9 mouse cellular contexts compared by ENCODE assay signal in genomic region chr5:147964776-147965175, GRCm38 (mm10). TPM values are rescaled to one million over a fixed set of nuclear protein-coding genes. Genes with fewer than 3 reads are reported as not detected.
DNase-seq lines count a peak whose midpoint lies in the region; ATAC-seq and TF ChIP-seq lines count a peak whose summit lies in the region.
"Had no signal": no experiment of that assay in that cellular context is flagged by ENCODE, and none has a peak within 500 bp of the region (broad histone marks: within the 10 kb centered on the region; RNA-seq: fewer than 3 reads in every experiment).

No protein-coding gene starts in this region.

- ATAC-seq in kidney, embryonic 14.5 days (ENCODE audit: low FRiP score, low TSS enrichment): no peak
- ATAC-seq in limb, embryonic 11.5 days (ENCODE audit: insufficient number of reproducible peaks, low FRiP score, low TSS enrichment, low read depth): no peak
- no peak for ATAC-seq in erythroid progenitor cell, adult 5-6 weeks (replicated peaks; ENCODE audit: low FRiP score, poor library complexity, severe bottlenecking)

- H3K27me3 ChIP-seq in kidney, embryonic 14.5 days (ENCODE audit: control insufficient read depth, insufficient read depth, low read length): no peaks in the 10 kb centered on the region
- H3K27me3 ChIP-seq in CH12.LX (replicated peaks): no peaks in the 10 kb centered on the region
- no peaks in the 10 kb centered on the region for H3K27me3 ChIP-seq in limb, embryonic 11.5 days (ENCODE audit: control insufficient read depth, insufficient read depth, low read length)
- no peaks in the 10 kb centered on the region for H3K27me3 ChIP-seq in midbrain, embryonic 10.5 days (ENCODE audit: low read depth, poor library complexity, severe bottlenecking)
- H3K27me3 ChIP-seq: neural tube, embryonic 13.5 days had no signal

- DNase-seq in kidney, postnatal 10 days: peak; percentile 20
- DNase-seq in CH12.LX (ENCODE audit: extremely low read depth): peak; percentile 3
- DNase-seq in ES-E14 (ENCODE audit: low read depth, low spot score): peak; percentile 37
- DNase-seq in limb, embryonic 11.5 days (ENCODE audit: low spot score): peak; percentile 36
- DNase-seq in midbrain, embryonic 10.5 days (ENCODE audit: low spot score): no peak

- no peaks in the 10 kb centered on the region for H3K9me3 ChIP-seq in kidney, embryonic 14.5 days (ENCODE audit: control insufficient read depth, low read length)
- H3K9me3 ChIP-seq in CH12.LX (replicated peaks; ENCODE audit: low read length): peaks cover 29% of the 10 kb centered on the region
- no peaks in the 10 kb centered on the region for H3K9me3 ChIP-seq in ES-E14 (ENCODE audit: control insufficient read depth, insufficient read depth, low read depth, low read length)
- no peaks in the 10 kb centered on the region; the same call in 1 of the 2 replicates for H3K9me3 ChIP-seq in limb, embryonic 11.5 days (ENCODE audit: control insufficient read depth, low read length)
- no peaks in the 10 kb centered on the region for H3K9me3 ChIP-seq in midbrain, embryonic 10.5 days (replicated peaks)
- H3K9me3 ChIP-seq: limb, embryonic 13.5 days; neural tube, embryonic 13.5 days had no signal

- 59% methylated on average over 2 of the region's 2 CpGs for WGBS in kidney, embryonic 14.5 days
- WGBS in limb, embryonic 11.5 days: 46% methylated on average over 2 of the region's 2 CpGs
- WGBS in midbrain, embryonic 10.5 days: 49% methylated on average over 2 of the region's 2 CpGs

- no peak for TF ChIP-seq POLR2A in CH12.LX (IDR thresholded peaks at IDR 0.05; ENCODE audit: low read depth, low read length)

- no peak overlapping the region for H3K4me2 ChIP-seq in kidney, embryonic 14.5 days (replicated peaks; ENCODE audit: low read depth, low read length)
- H3K4me2 ChIP-seq in CH12.LX (ENCODE audit: insufficient read depth, low read depth, poor library complexity, severe bottlenecking): no peak overlapping the region
- no peak overlapping the region for H3K4me2 ChIP-seq in limb, embryonic 11.5 days (ENCODE audit: low read depth, severe bottlenecking)
- H3K4me2 ChIP-seq: limb, embryonic 13.5 days; neural tube, embryonic 13.5 days had no signal

- H3K27ac ChIP-seq in kidney, embryonic 14.5 days (ENCODE audit: low read depth, low read length): no peak overlapping the region
- H3K27ac ChIP-seq in CH12.LX (ENCODE audit: insufficient read depth, low read depth) (no peak overlapping the region), ES-E14 (ENCODE audit: insufficient read depth, low read depth, low read length, poor library complexity, severe bottlenecking) (no peak overlapping the region)
- no peak overlapping the region for H3K27ac ChIP-seq in limb, embryonic 11.5 days (replicated peaks; ENCODE audit: low read depth, low read length)
- H3K27ac ChIP-seq in midbrain, embryonic 10.5 days (replicated peaks): no peak overlapping the region
- H3K27ac ChIP-seq: limb, embryonic 13.5 days; neural tube, embryonic 13.5 days had no signal

- TF ChIP-seq RAD21 in CH12.LX (IDR thresholded peaks at IDR 0.05; ENCODE audit: low read depth, low read length): no peak

- no peaks in the 10 kb centered on the region for H3K4me1 ChIP-seq in kidney, embryonic 14.5 days (ENCODE audit: control insufficient read depth, insufficient read depth, low read length)
- no peaks in the 10 kb centered on the region for H3K4me1 ChIP-seq in CH12.LX (ENCODE audit: control insufficient read depth in 1 of 2, insufficient read depth in 2 of 2)
- peaks cover 3 to 6% of the 10 kb centered on the region in 2 experiments; a peak in 1 of 4 replicates for H3K4me1 ChIP-seq in ES-E14 (ENCODE audit: control insufficient read depth in 2 of 2, insufficient read depth in 2 of 2, low read length in 2 of 2, poor library complexity in 1 of 2)
- no peaks in the 10 kb centered on the region for H3K4me1 ChIP-seq in limb, embryonic 11.5 days (ENCODE audit: control insufficient read depth, insufficient read depth, low read length)
- H3K4me1 ChIP-seq in midbrain, embryonic 10.5 days: no peaks in the 10 kb centered on the region
- H3K4me1 ChIP-seq: limb, embryonic 13.5 days had no signal

- TF ChIP-seq CTCF in CH12.LX (conservative IDR thresholded peaks at IDR 0.05 in 1 of 2, IDR thresholded peaks at IDR 0.05 in 1 of 2; ENCODE audit: low read depth in 2 of 2, low read length in 2 of 2): peak in 1 of 2 experiments; percentile 28; a peak in 2 of 4 replicates

- no peak overlapping the region for H3K4me3 ChIP-seq in kidney, embryonic 14.5 days (ENCODE audit: low read length)
- H3K4me3 ChIP-seq in CH12.LX (replicated peaks in 1 of 3; ENCODE audit: low read depth in 2 of 3, low read length in 2 of 3, poor library complexity in 1 of 3) (no peak overlapping the region), ES-E14 (ENCODE audit: insufficient read depth in 1 of 2, low read depth in 1 of 2, low read length in 2 of 2, poor library complexity in 1 of 2, severe bottlenecking in 1 of 2) (no peak overlapping the region)
- no peak overlapping the region for H3K4me3 ChIP-seq in limb, embryonic 11.5 days (ENCODE audit: low read depth, low read length)
- H3K4me3 ChIP-seq in midbrain, embryonic 10.5 days: no peak overlapping the region
- H3K4me3 ChIP-seq: limb, embryonic 13.5 days; neural tube, embryonic 13.5 days had no signal

- dilution Hi-C loops in CH12.LX (cut with MboI; ENCODE audit: extremely low pct_ligation_motif_present, extremely low pct_unique_long_range_greater_than_20kb, low sequenced_read_pairs): no loop called here

- no peaks in the 10 kb centered on the region for H3K79me2 ChIP-seq in CH12.LX (replicated peaks; ENCODE audit: control insufficient read depth, extremely low read depth, insufficient read depth, poor library complexity, severe bottlenecking)

- in situ Hi-C loops in CH12.LX (cut with MboI; ENCODE audit: low pct_ligation_motif_present, low pct_unique_long_range_greater_than_20kb, low sequenced_read_pairs): no loop called here
- in situ Hi-C loops in ES-E14 (cut with MboI; ENCODE audit: low sequenced_read_pairs in 2 of 2, unreplicated experiment in 2 of 2): loop anchor here in 1 of 2 experiments (25.0 kb wide), 1 partner anchor 273 kb away; no protein-coding TSS in a partner anchor

- no peak for TF ChIP-seq EP300 in CH12.LX (IDR thresholded peaks at IDR 0.05; ENCODE audit: low read length)

- no peak overlapping the region for H3K9ac ChIP-seq in kidney, embryonic 14.5 days (ENCODE audit: low read depth, low read length)
- no peak overlapping the region for H3K9ac ChIP-seq in CH12.LX (ENCODE audit: insufficient read depth, low read depth)
- no peak overlapping the region for H3K9ac ChIP-seq in ES-E14 (ENCODE audit: insufficient read depth, low read depth, low read length, poor library complexity, severe bottlenecking)
- H3K9ac ChIP-seq in limb, embryonic 11.5 days (ENCODE audit: low read length): no peak overlapping the region
- H3K9ac ChIP-seq: limb, embryonic 13.5 days; neural tube, embryonic 13.5 days had no signal

- no peaks in the 10 kb centered on the region for H3K36me3 ChIP-seq in kidney, embryonic 14.5 days (ENCODE audit: control insufficient read depth, insufficient read depth, low read length)
- no peaks in the 10 kb centered on the region for H3K36me3 ChIP-seq in CH12.LX (replicated peaks in 1 of 2; ENCODE audit: control insufficient read depth in 1 of 2, insufficient read depth in 1 of 2, low read length in 1 of 2)
- H3K36me3 ChIP-seq in ES-E14 (ENCODE audit: control insufficient read depth, insufficient read depth, low read length, poor library complexity, severe bottlenecking): no peaks in the 10 kb centered on the region
- no peaks in the 10 kb centered on the region for H3K36me3 ChIP-seq in limb, embryonic 11.5 days (ENCODE audit: control insufficient read depth, insufficient read depth, low read length)
- H3K36me3 ChIP-seq in midbrain, embryonic 10.5 days: no peaks in the 10 kb centered on the region
- H3K36me3 ChIP-seq: limb, embryonic 13.5 days; neural tube, embryonic 13.5 days had no signal

TF ChIP-seq in CH12.LX, 34 proteins besides CTCF, POLR2A, EP300 and RAD21:
- TF ChIP-seq MAZ (IDR thresholded peaks at IDR 0.05; ENCODE audit: low read depth, low read length) (no peak), PAX5 (IDR thresholded peaks at IDR 0.05; ENCODE audit: low read length) (no peak)

TF ChIP-seq in ES-E14, 5 proteins besides CTCF, POLR2A, EP300 and RAD21:
- TF ChIP-seq HCFC1 (IDR thresholded peaks at IDR 0.05; ENCODE audit: borderline replicate concordance, insufficient read depth, low read length) (no peak), CHD2 (IDR thresholded peaks at IDR 0.05; ENCODE audit: low read depth, low read length) (no peak), MAFK (IDR thresholded peaks at IDR 0.05; ENCODE audit: insufficient read depth, low read depth, low read length) (no peak), ZNF384 (IDR thresholded peaks at IDR 0.05; ENCODE audit: low read depth, low read length) (no peak), ZC3H11A (IDR thresholded peaks at IDR 0.05; ENCODE audit: borderline replicate concordance, low read depth, low read length) (no peak)
TF ChIP-seq in ES-E14: peak in this region for 0.

RNA-seq across cellular contexts. Expression of gene Mtus2, which starts 7.7 kb away (rescaled TPM):
- 2.3 and 3.3 TPM in 2 replicates for polyA plus RNA-seq in kidney, embryonic 14.5 days (2014; fragmentation: Nextera tagmentation; extraction: Ambion mirVana)
- total RNA-seq in CH12.LX (2012; rRNA removed) (0.13 TPM in 2 replicates), CH12.LX (2014; rRNA removed) (0.03 TPM in 1 of 2 replicates, not detected in the other), ES-E14 (2012; rRNA removed) (6.4 and 11.0 TPM in 2 replicates)
- polyA plus RNA-seq in CH12.LX (2012; ENCODE audit: insufficient read length, low read depth): 0.29 TPM in 1 of 2 replicates, not detected in the other
- 4.0 and 4.2 TPM in 2 replicates for polyA plus RNA-seq in limb, embryonic 11.5 days (2014; fragmentation: Nextera tagmentation; extraction: Ambion mirVana)
- total RNA-seq in erythroid progenitor cell, adult 5-6 weeks (2015; ENCODE audit: low replicate concordance): not detected in 2 replicates
- total RNA-seq in erythroid progenitor cell, adult 5-6 weeks (2017; ENCODE audit: low replicate concordance): 0.30 TPM in 1 of 2 replicates, not detected in the other
- 5.1 and 9.6 TPM in 2 replicates for polyA plus RNA-seq in midbrain, embryonic 10.5 days (2016; fragmentation: Nextera tagmentation; extraction: Ambion mirVana)
